Mouse (Mus musculus) E14TG2a.4 (cell line): ENCODE results near the gene Ncaph.
"Not testable (repeated sequence)": the region's sequence is repeated elsewhere in the genome, so short reads cannot be mapped to it uniquely, and the experiment has no call there.

Source experiments
- H3K27me3 ChIP-seq: 2 replicates; pipeline ENCODE4 v1.6.1; 2014; ENCODE audit warnings: low read length, control low read depth; ENCODE audit not compliant: insufficient read depth
- H3K36me3 ChIP-seq: 2 replicates; pipeline ENCODE4 v1.6.1; 2014; ENCODE audit warnings: low read length, control low read depth; ENCODE audit not compliant: insufficient read depth
- H3K4me1 ChIP-seq: replicated peaks from 2 replicates; pipeline ENCODE4 v1.6.1; 2014; ENCODE audit warnings: low read depth, low read length, control low read depth
- H3K4me3 ChIP-seq: replicated peaks from 2 replicates; pipeline ENCODE4 v1.5.1; 2014; ENCODE audit warnings: mild to moderate bottlenecking, low read length
- H3K9me3 ChIP-seq: 2 replicates; pipeline ENCODE4 v1.6.1; 2014; ENCODE audit warnings: low read length, control low read depth
- CTCF ChIP-seq: conservative IDR thresholded peaks from 2 replicates; pipeline ENCODE4 v1.5.1; 2014; ENCODE audit warnings: low read length
- NANOG ChIP-seq: IDR thresholded peaks from 2 replicates; pipeline ENCODE4 v1.6.1; 2014; ENCODE audit warnings: borderline replicate concordance, low read length, mixed read lengths
- POU5F1 ChIP-seq: IDR thresholded peaks from 2 replicates; pipeline ENCODE4 v1.6.1; 2014; ENCODE audit warnings: low read length, borderline replicate concordance

Ncaph gene

GRCm38 (mm10) chr2:127140011-127140410, 6.3 kb upstream of the Ncaph start:
- Histone ChIP-seq H3K27me3 (peaks cover 30% of the 10 kb centered on the region), H3K36me3 (peaks cover 30% of the 10 kb centered on the region), H3K4me1 (peaks cover 52% of the 10 kb centered on the region), H3K9me3 (no peaks in the 10 kb centered on the region), H3K4me3 (no peak overlapping the region)
- TF ChIP-seq CTCF: no peak
- TF ChIP-seq NANOG: no peak
- no peak for TF ChIP-seq POU5F1

DNA sequence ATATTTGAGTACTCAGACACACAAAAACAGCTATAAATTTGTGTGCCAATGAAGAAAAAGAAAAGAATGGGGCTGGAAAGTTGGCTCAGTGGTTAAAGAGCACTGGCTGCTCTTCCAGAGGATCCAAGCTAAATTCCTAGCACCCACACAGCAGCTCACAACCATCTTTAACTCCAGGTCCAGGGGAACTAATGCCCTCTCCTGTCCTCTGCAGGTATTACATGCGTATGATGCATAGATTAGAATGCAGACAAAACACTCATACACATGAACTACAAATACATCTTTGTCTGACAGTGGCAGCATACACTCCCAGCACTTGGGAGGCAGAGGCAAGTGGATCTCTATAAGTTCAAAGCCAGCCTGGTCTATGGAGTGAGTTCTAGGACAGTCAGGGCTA, 5.9 kb upstream of the Ncaph start:
- Histone ChIP-seq H3K36me3 (peaks cover 30% of the 10 kb centered on the region), H3K4me3 (no peak overlapping the region), H3K27me3 (peaks cover 29% of the 10 kb centered on the region), H3K4me1 (peaks cover 55% of the 10 kb centered on the region), H3K9me3 (no peaks in the 10 kb centered on the region)
- no peak for TF ChIP-seq POU5F1
- no peak for TF ChIP-seq NANOG
- TF ChIP-seq CTCF: peak; percentile 55

DNA sequence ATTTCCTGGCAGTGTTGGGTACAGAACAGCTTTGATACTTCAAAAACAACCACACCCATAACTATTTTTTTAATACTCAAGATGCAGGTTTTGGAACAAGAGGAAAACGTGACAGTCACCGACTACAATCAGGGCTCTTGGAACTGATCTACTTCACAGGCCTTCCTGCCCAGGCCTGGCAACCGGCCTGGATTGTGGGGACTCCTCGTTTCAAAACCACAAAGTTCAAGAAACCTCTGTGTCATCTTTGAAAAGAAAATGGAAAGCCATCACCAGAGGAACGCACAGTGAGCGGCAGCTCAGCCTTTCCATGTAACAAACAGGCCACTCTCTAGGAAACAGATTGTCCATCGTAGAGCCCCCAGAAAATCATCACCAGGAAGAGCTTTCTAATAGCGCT, 5.3 kb upstream of the Ncaph start:
- no peak overlapping the region for H3K4me3 ChIP-seq
- TF ChIP-seq CTCF (no peak), NANOG (no peak), POU5F1 (no peak)
- H3K9me3 ChIP-seq: no peaks in the 10 kb centered on the region
- peaks cover 30% of the 10 kb centered on the region for H3K36me3 ChIP-seq
- peaks cover 60% of the 10 kb centered on the region for H3K4me1 ChIP-seq
- peaks cover 24% of the 10 kb centered on the region for H3K27me3 ChIP-seq

GRCm38 (mm10) chr2:127138449-127138848, 4.7 kb upstream of the Ncaph start:
- peaks cover 18% of the 10 kb centered on the region for H3K27me3 ChIP-seq
- H3K4me3 ChIP-seq: no peak overlapping the region
- TF ChIP-seq CTCF (no peak), NANOG (no peak), POU5F1 (no peak)
- peaks cover 57% of the 10 kb centered on the region for H3K4me1 ChIP-seq
- H3K36me3 ChIP-seq: peaks cover 30% of the 10 kb centered on the region
- no peaks in the 10 kb centered on the region for H3K9me3 ChIP-seq

- TF ChIP-seq NANOG: no peak
- TF ChIP-seq CTCF: no peak
- TF ChIP-seq POU5F1: no peak
- peaks cover 13% of the 10 kb centered on the region for H3K27me3 ChIP-seq
- H3K36me3 ChIP-seq: peaks cover 30% of the 10 kb centered on the region
- no peaks in the 10 kb centered on the region for H3K9me3 ChIP-seq
- H3K4me1 ChIP-seq: peaks cover 57% of the 10 kb centered on the region
- no peak overlapping the region for H3K4me3 ChIP-seq
These were observed 4.2 kb upstream of the Ncaph start for GRCm38 (mm10) chr2:127137838-127138420.

DNA sequence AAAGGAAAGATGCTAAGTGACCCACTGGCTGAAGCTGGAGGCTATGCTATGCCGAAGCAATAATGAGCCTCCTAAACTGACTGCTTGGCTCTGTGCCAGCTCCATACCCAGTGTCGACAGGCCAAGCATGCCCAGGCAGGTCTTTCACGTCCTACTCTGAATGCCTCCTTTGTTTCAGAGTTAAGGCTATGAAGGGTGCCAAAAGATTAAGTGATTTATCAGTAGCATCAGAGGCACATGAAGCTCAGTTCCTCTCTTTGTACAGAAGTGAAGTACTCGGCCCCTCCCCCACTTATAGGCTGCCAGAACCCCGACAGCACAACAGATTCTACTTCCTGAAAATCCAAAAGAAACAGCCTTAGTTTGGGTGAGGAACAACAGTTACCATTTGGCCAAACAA, 3.2 kb upstream of the Ncaph start:
- TF ChIP-seq NANOG (no peak), POU5F1 (no peak), CTCF (no peak)
- H3K4me3 ChIP-seq: no peak overlapping the region

GRCm38 (mm10) chr2:127135255-127135654, 1.5 kb upstream of the Ncaph start:
- Histone ChIP-seq H3K4me1 (peaks cover 62% of the 10 kb centered on the region), H3K36me3 (peaks cover 19% of the 10 kb centered on the region)
- H3K4me3 ChIP-seq, H3K9me3 ChIP-seq, H3K27me3 ChIP-seq: not testable (repeated sequence)

More for the DNA sequence above, 3.2 kb upstream of the Ncaph start:
- H3K4me1 ChIP-seq: peaks cover 57% of the 10 kb centered on the region
- peaks cover 3% of the 10 kb centered on the region for H3K27me3 ChIP-seq
- peaks cover 30% of the 10 kb centered on the region for H3K36me3 ChIP-seq
- no peaks in the 10 kb centered on the region for H3K9me3 ChIP-seq

DNA sequence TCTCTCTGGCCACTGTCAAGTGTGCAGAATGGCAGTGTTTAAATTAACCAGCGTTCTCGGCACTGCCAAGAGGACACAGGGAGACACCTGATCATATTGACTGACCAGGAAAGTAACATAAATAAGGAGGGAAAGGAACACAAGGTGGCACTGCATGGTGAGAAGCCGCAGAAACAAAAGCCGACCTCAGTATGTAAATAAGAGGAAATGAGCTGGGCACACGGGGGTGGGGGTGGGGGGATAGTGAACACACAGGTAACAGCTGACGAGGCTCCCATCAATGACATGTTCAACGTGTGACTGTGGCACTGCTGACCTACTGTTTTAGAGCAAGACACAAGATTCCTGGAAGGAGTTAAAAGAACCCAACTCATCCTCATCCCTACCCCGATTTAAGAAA, 2.4 kb downstream of the Ncaph start:
- no peak for TF ChIP-seq CTCF
- TF ChIP-seq NANOG: no peak
- no peak for TF ChIP-seq POU5F1
- H3K36me3 ChIP-seq: peaks cover 40% of the 10 kb centered on the region
- H3K4me3 ChIP-seq: no peak overlapping the region
- H3K9me3 ChIP-seq: no peaks in the 10 kb centered on the region
- H3K27me3 ChIP-seq: no peaks in the 10 kb centered on the region
- peaks cover 64% of the 10 kb centered on the region for H3K4me1 ChIP-seq

GRCm38 (mm10) chr2:127128926-127129325, 4.8 kb downstream of the Ncaph start:
- no peak for TF ChIP-seq POU5F1
- TF ChIP-seq NANOG: no peak
- TF ChIP-seq CTCF: no peak
- no peak overlapping the region for H3K4me3 ChIP-seq
- peaks cover 50% of the 10 kb centered on the region for H3K4me1 ChIP-seq
- no peaks in the 10 kb centered on the region for H3K9me3 ChIP-seq
- no peaks in the 10 kb centered on the region for H3K27me3 ChIP-seq
- H3K36me3 ChIP-seq: peaks cover 65% of the 10 kb centered on the region
